Mouse (Mus musculus) forebrain, embryonic 15.5 days (tissue): ENCODE measurements around the gene Cd300a. TPM values are rescaled to one million over a fixed set of nuclear protein-coding genes. Genes with fewer than 3 reads are reported as not detected.

ENCODE experiments used
- ATAC-seq: fragments of 200-750 bp; cut with Nextera tagmentation; replicated peaks from 2 replicates; pipeline ENCODE4 v1.8.0; 2017; ENCODE audit warnings: mild to moderate bottlenecking, moderate TSS enrichment, moderate library complexity
- H3K27ac ChIP-seq: fragments of 300-500 bp; sonication (generic); replicated peaks from 2 replicates; pipeline ENCODE4 v1.5.1; 2015; ENCODE audit warnings: mild to moderate bottlenecking, inconsistent platforms
- H3K27me3 ChIP-seq: fragments of 300-500 bp; sonication (generic); 2 replicates; pipeline ENCODE4 v1.6.1; 2015; ENCODE audit warnings: inconsistent platforms
- H3K36me3 ChIP-seq: fragments of 300-500 bp; sonication (generic); 2 replicates; pipeline ENCODE4 v1.6.1; 2015; ENCODE audit warnings: mild to moderate bottlenecking, inconsistent platforms
- H3K4me1 ChIP-seq: fragments of 300-500 bp; sonication (generic); 2 replicates; pipeline ENCODE4 v1.6.1; 2015; ENCODE audit warnings: inconsistent platforms
- H3K4me2 ChIP-seq: fragments of 300-500 bp; sonication (generic); replicated peaks from 2 replicates; pipeline ENCODE4 v1.6.1; 2015; ENCODE audit warnings: mild to moderate bottlenecking, inconsistent platforms
- H3K4me3 ChIP-seq: fragments of 300-500 bp; sonication (generic); 2 replicates; pipeline ENCODE4 v1.5.1; 2015; ENCODE audit warnings: mild to moderate bottlenecking, inconsistent platforms
- H3K9ac ChIP-seq: fragments of 300-500 bp; sonication (generic); replicated peaks from 2 replicates; pipeline ENCODE4 v1.6.1; 2015; ENCODE audit warnings: mild to moderate bottlenecking, inconsistent platforms
- H3K9me3 ChIP-seq: fragments of 300-500 bp; sonication (generic); 2 replicates; pipeline ENCODE4 v1.6.1; 2016; ENCODE audit warnings: inconsistent platforms
- WGBS: fragments of 180-500 bp; shearing (Covaris S2); methylation state at CpG from one replicate; pipeline ENCODE4 v1.1.7; 2015; ENCODE audit warnings: mixed read lengths; 5-methylcytosine and 5-hydroxymethylcytosine counted together
- polyA plus RNA-seq: library from polyadenylated mRNA; unstranded; fragments of >200 nt; fragmentation: Nextera tagmentation; extraction: Ambion mirVana; gene quantifications from 2 replicates; pipeline ENCODE4 v1.2.1, GENCODE M21; 2015

The Cd300a gene
- polyA plus RNA-seq, 1 experiment from 2014 or later: 0.88 TPM

GRCm38 (mm10) chr11:114923961-114924360 is 34.1 kb downstream of the Cd300a start:
- Histone ChIP-seq H3K4me3 (no peak overlapping the region), H3K9me3 (no peaks in the 10 kb centered on the region), H3K4me1 (no peaks in the 10 kb centered on the region), H3K9ac (no peak overlapping the region), H3K27me3 (no peaks in the 10 kb centered on the region), H3K4me2 (no peak overlapping the region), H3K27ac (no peak overlapping the region), H3K36me3 (no peaks in the 10 kb centered on the region)
- no peak for ATAC-seq
- WGBS: 74% methylated on average over 4 of the region's 4 CpGs

- H3K4me3 ChIP-seq: no peak overlapping the region
- WGBS: 86% methylated on average over 2 of the region's 2 CpGs
These were observed 39.7 kb downstream of the Cd300a start for GRCm38 (mm10) chr11:114929581-114929980.

GRCm38 (mm10) chr11:114931041-114931440 is 41.2 kb downstream of the Cd300a start:
- H3K27ac ChIP-seq: no peak overlapping the region
- 82% methylated on average over 5 of the region's 5 CpGs for WGBS
- no peak for ATAC-seq
- no peak overlapping the region for H3K9ac ChIP-seq
- no peaks in the 10 kb centered on the region for H3K4me1 ChIP-seq
- H3K27me3 ChIP-seq: no peaks in the 10 kb centered on the region
- H3K4me3 ChIP-seq: no peak overlapping the region
- H3K9me3 ChIP-seq: no peaks in the 10 kb centered on the region
- H3K36me3 ChIP-seq: no peaks in the 10 kb centered on the region
- H3K4me2 ChIP-seq: no peak overlapping the region

More at GRCm38 (mm10) chr11:114929581-114929980, 39.7 kb downstream of the Cd300a start:
- ATAC-seq: no peak
- no peaks in the 10 kb centered on the region for H3K4me1 ChIP-seq
- no peaks in the 10 kb centered on the region for H3K9me3 ChIP-seq
- no peaks in the 10 kb centered on the region for H3K36me3 ChIP-seq
- no peaks in the 10 kb centered on the region for H3K27me3 ChIP-seq
- H3K4me2 ChIP-seq: no peak overlapping the region
- H3K9ac ChIP-seq: no peak overlapping the region
- no peak overlapping the region for H3K27ac ChIP-seq

GRCm38 (mm10) chr11:114933591-114933990 is 43.8 kb downstream of the Cd300a start:
- H3K4me3 ChIP-seq: no peak overlapping the region
- no peak overlapping the region for H3K9ac ChIP-seq
- no peak overlapping the region for H3K27ac ChIP-seq
- no peak overlapping the region for H3K4me2 ChIP-seq
- no peaks in the 10 kb centered on the region for H3K9me3 ChIP-seq
- ATAC-seq: no peak
- WGBS: 75% methylated on average over 4 of the region's 4 CpGs
- no peaks in the 10 kb centered on the region for H3K36me3 ChIP-seq
- no peaks in the 10 kb centered on the region for H3K4me1 ChIP-seq
- H3K27me3 ChIP-seq: no peaks in the 10 kb centered on the region

GRCm38 (mm10) chr11:114934144-114934543 is 44.3 kb downstream of the Cd300a start, which contains the start of gene Cd300lb:
Cd300lb (minus strand) TSS chr11:114934386.
- ATAC-seq: no peak
- Histone ChIP-seq H3K9me3 (no peaks in the 10 kb centered on the region), H3K4me1 (no peaks in the 10 kb centered on the region), H3K27ac (no peak within 1 kb of the TSS), H3K27me3 (no peaks in the 10 kb centered on the region), H3K9ac (no peak within 1 kb of the TSS), H3K4me3 (no peak within 1 kb of the TSS), H3K4me2 (no peak within 1 kb of the TSS), H3K36me3 (no peaks in the 10 kb centered on the region)
- 72% methylated on average over 6 of the region's 6 CpGs for WGBS

Other genes with a start within 250 kb of the Cd300a start
- gene Rpl38, start 221.5 kb upstream of the Cd300a start, polyA plus RNA-seq: 787 and 864 TPM in 2 replicates
- 23.1 and 24.1 TPM in 2 replicates for gene Ttyh2, start 214.6 kb upstream of the Cd300a start, polyA plus RNA-seq
- 1.9 and 2.6 TPM in 2 replicates for gene Dnaic2, start 162.6 kb upstream of the Cd300a start, polyA plus RNA-seq
- 0.52 and 0.83 TPM in 2 replicates for gene Kif19a, start 124.7 kb upstream of the Cd300a start, polyA plus RNA-seq
- 26.4 and 29.7 TPM in 2 replicates for gene Btbd17, start 94.1 kb upstream of the Cd300a start, polyA plus RNA-seq
- not detected in 2 replicates for gene Gpr142, start 91.1 kb upstream of the Cd300a start, polyA plus RNA-seq
- 6.0 and 6.2 TPM in 2 replicates for gene Gprc5c, start 38.9 kb upstream of the Cd300a start, polyA plus RNA-seq
- gene Cd300lb, start 44.3 kb downstream of the Cd300a start, polyA plus RNA-seq: 0.20 TPM in 1 of 2 replicates, not detected in the other
- gene Cd300c, start 79.1 kb downstream of the Cd300a start, polyA plus RNA-seq: not detected in 2 replicates
- gene Cd300ld, start 99.9 kb downstream of the Cd300a start, polyA plus RNA-seq: 0.08 TPM in 1 of 2 replicates, not detected in the other
- gene Cd300c2, start 111.8 kb downstream of the Cd300a start, polyA plus RNA-seq: 1.2 and 1.6 TPM in 2 replicates
- not detected in 2 replicates for gene Cd300ld2, start 126.2 kb downstream of the Cd300a start, polyA plus RNA-seq
- not detected in 2 replicates for gene Cd300ld4, start 137.0 kb downstream of the Cd300a start, polyA plus RNA-seq
- gene Cd300ld5, start 147.7 kb downstream of the Cd300a start, polyA plus RNA-seq: not detected in 2 replicates
- gene Cd300ld3, start 158.4 kb downstream of the Cd300a start, polyA plus RNA-seq: not detected in 2 replicates
- gene Cd300e, start 172.1 kb downstream of the Cd300a start, polyA plus RNA-seq: 0.09 TPM in 1 of 2 replicates, not detected in the other
- gene Rab37, start 201.4 kb downstream of the Cd300a start, polyA plus RNA-seq: 0.80 and 1.0 TPM in 2 replicates
- 0.10 TPM in 1 of 2 replicates, not detected in the other for gene Cd300lf, start 244.0 kb downstream of the Cd300a start, polyA plus RNA-seq